Mouse (Mus musculus) kidney, embryonic 15.5 days (tissue): Measurements from ENCODE around the gene Nfkbia. TPM values are rescaled to one million over a fixed set of nuclear protein-coding genes. Genes with fewer than 3 reads are reported as not detected.

ENCODE experiments used
- ATAC-seq: fragments of 200-750 bp; cut with Nextera tagmentation; replicated peaks from 2 replicates; pipeline ENCODE4 v1.8.0; 2017; ENCODE audit warnings: moderate TSS enrichment; ENCODE audit not compliant: low FRiP score
- H3K27ac ChIP-seq: fragments of 300-500 bp; sonication (generic); 2 replicates; pipeline ENCODE4 v1.5.1; 2015; ENCODE audit warnings: mild to moderate bottlenecking, inconsistent platforms
- H3K27me3 ChIP-seq: fragments of 300-500 bp; sonication (generic); 2 replicates; pipeline ENCODE4 v1.6.1; 2015; ENCODE audit warnings: inconsistent platforms
- H3K36me3 ChIP-seq: fragments of 300-500 bp; sonication (generic); 2 replicates; pipeline ENCODE4 v1.6.1; 2015; ENCODE audit warnings: inconsistent platforms
- H3K4me1 ChIP-seq: fragments of 300-500 bp; sonication (generic); 2 replicates; pipeline ENCODE4 v1.6.1; 2015; ENCODE audit warnings: inconsistent platforms
- H3K4me2 ChIP-seq: fragments of 300-500 bp; sonication (generic); 2 replicates; pipeline ENCODE4 v1.6.1; 2015; ENCODE audit warnings: moderate library complexity, mild to moderate bottlenecking, inconsistent platforms
- H3K4me3 ChIP-seq: fragments of 300-500 bp; sonication (generic); replicated peaks from 2 replicates; pipeline ENCODE4 v1.5.1; 2015; ENCODE audit warnings: mild to moderate bottlenecking, inconsistent platforms
- H3K9ac ChIP-seq: fragments of 300-500 bp; sonication (generic); 2 replicates; pipeline ENCODE4 v1.6.1; 2015; ENCODE audit warnings: mild to moderate bottlenecking, inconsistent platforms
- H3K9me3 ChIP-seq: fragments of 300-500 bp; sonication (generic); replicated peaks from 2 replicates; pipeline ENCODE4 v1.6.1; 2016; ENCODE audit warnings: inconsistent platforms
- WGBS: fragments of 180-500 bp; shearing (Covaris S2); methylation state at CpG from one replicate; pipeline ENCODE4 v1.1.7; 2015; ENCODE audit warnings: mixed read lengths; 5-methylcytosine and 5-hydroxymethylcytosine counted together
- polyA plus RNA-seq: library from polyadenylated mRNA; unstranded; fragments of >200 nt; fragmentation: Nextera tagmentation; extraction: Ambion mirVana; gene quantifications from 2 replicates; pipeline ENCODE4 v1.2.1, GENCODE M21; 2015

Nfkbia gene
- polyA plus RNA-seq, 1 experiment from 2014 or later: 78.2 TPM

GRCm38 (mm10) chr12:55488661-55489447 lies 3.6 kb downstream of the Nfkbia start:
- Histone ChIP-seq H3K4me3 (no peak overlapping the region), H3K4me1 (peaks cover 44% of the 10 kb centered on the region), H3K4me2 (no peak overlapping the region), H3K36me3 (peaks cover 40% of the 10 kb centered on the region), H3K9me3 (no peaks in the 10 kb centered on the region), H3K27ac (no peak overlapping the region), H3K27me3 (no peaks in the 10 kb centered on the region), H3K9ac (no peak overlapping the region)
- no peak for ATAC-seq
- WGBS: 76% methylated on average over 13 of the region's 13 CpGs

- WGBS: 96% methylated on average over 7 of the region's 7 CpGs
- Histone ChIP-seq H3K4me2 (no peak overlapping the region), H3K27me3 (no peaks in the 10 kb centered on the region), H3K9ac (no peak overlapping the region), H3K9me3 (no peaks in the 10 kb centered on the region), H3K36me3 (peaks cover 40% of the 10 kb centered on the region), H3K4me1 (peaks cover 37% of the 10 kb centered on the region), H3K4me3 (no peak overlapping the region), H3K27ac (no peak overlapping the region)
- no peak for ATAC-seq
Observed at GRCm38 (mm10) chr12:55487843-55488660, 4.4 kb downstream of the Nfkbia start.

DNA sequence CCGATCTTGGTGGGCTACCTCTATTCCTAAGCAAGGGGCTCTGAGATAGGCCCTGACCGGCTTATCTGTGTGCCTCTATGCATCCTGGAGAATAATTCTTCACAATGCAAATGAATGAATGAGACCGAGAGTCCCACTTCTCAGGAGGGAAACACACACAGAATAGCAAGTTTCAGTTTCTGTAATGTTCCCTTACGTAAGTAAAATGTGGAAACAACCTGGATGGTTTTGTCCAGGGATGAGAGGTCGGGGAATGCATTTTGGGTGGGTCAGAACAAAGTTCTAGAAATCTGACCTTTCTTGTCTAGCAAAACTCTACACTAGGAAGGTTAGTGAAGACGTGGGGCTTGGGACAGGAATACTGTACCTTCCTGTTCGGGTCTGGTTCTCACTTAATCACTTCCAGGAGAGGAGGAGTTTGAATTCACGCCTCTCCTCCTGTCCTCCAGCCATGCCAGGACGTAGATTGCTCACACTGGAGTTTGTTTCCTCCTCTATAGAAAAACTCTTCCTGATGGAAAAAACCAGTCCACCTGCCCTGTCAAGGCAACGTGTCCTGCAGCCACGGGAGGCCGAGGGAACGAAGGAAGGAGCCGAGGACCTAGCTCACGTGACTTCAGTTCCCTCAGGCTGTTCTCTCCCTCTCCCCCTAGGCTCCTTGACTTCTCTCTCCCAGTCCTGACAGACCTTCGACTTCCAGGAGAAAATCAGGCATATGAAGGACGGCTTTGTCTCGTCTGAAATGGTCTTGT lies 5.3 kb downstream of the Nfkbia start:
- Histone ChIP-seq H3K27me3 (no peaks in the 10 kb centered on the region), H3K27ac (peak overlapping the region; percentile 62), H3K4me2 (no peak overlapping the region), H3K36me3 (peaks cover 40% of the 10 kb centered on the region), H3K4me3 (no peak overlapping the region), H3K4me1 (peaks cover 34% of the 10 kb centered on the region), H3K9ac (no peak overlapping the region), H3K9me3 (no peaks in the 10 kb centered on the region)
- no peak for ATAC-seq
- WGBS: 65% methylated on average over 18 of the region's 18 CpGs

DNA sequence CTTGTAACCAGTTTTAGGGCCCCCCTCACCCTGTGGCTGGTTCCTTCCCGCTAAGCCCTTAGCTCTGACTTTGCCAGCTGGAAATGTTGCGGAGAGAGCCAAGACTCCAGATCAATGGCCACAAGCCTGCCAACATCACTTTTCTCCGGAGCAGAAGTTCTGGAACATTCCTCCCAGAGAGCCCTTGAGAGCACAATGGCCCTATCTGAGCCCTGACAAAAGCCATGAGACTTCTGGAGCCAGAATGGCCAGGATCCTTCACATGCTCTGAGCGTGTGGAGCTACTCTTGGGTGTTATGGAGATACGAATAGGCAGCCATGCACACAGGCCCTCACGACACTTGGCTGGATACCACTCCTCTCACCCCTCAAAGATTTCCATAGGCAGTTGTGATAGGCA lies 7.6 kb downstream of the Nfkbia start:
- no peaks in the 10 kb centered on the region for H3K27me3 ChIP-seq
- no peak overlapping the region for H3K27ac ChIP-seq
- H3K4me3 ChIP-seq: no peak overlapping the region
- peaks cover 25% of the 10 kb centered on the region for H3K36me3 ChIP-seq
- WGBS: 88% methylated on average over 6 of the region's 6 CpGs
- H3K4me2 ChIP-seq: no peak overlapping the region
- H3K4me1 ChIP-seq: peaks cover 17% of the 10 kb centered on the region
- no peaks in the 10 kb centered on the region for H3K9me3 ChIP-seq
- H3K9ac ChIP-seq: no peak overlapping the region
- ATAC-seq: no peak

DNA sequence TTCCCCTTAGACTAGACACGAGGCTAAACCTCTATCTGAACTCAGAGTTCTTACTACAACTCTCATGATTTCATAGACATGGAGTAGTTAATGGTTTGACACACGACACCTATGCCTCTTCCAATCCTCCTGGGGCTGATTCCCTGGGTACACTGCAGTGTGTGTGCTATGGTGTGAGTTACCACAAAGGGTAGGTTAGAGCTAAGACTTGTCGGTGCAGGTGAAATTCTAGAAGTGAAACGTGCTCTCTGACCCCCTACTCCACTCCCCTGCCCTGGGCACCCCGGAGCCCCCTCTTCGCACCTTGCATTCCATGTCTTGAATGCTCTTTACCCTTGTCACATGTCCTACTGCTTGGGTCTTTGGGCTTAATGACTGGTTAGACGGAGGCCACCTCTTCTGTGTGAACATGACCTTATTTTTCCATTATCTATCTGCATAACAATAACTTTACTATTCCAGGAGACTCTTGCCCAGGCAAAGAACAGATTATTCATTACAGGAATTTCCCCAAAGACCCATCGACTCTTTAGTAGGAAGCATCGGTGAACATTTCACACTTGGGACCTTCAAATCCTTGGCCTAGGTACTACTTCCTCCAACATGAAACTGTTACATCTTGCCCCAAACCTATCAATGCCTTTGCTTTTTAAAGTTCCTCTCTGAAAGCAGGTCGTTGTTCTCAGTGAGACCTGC lies 8.2 kb downstream of the Nfkbia start:
- Histone ChIP-seq H3K4me3 (no peak overlapping the region), H3K9ac (no peak overlapping the region), H3K36me3 (peaks cover 19% of the 10 kb centered on the region), H3K4me2 (no peak overlapping the region), H3K27ac (no peak overlapping the region), H3K9me3 (no peaks in the 10 kb centered on the region), H3K4me1 (peaks cover 13% of the 10 kb centered on the region), H3K27me3 (no peaks in the 10 kb centered on the region)
- 62% methylated on average over 10 of the region's 10 CpGs for WGBS
- ATAC-seq: no peak

GRCm38 (mm10) chr12:55483591-55483990 lies 8.9 kb downstream of the Nfkbia start:
- H3K4me3 ChIP-seq: no peak overlapping the region
- H3K27me3 ChIP-seq: no peaks in the 10 kb centered on the region
- peaks cover 8% of the 10 kb centered on the region for H3K4me1 ChIP-seq
- WGBS: 67% methylated on average over 5 of the region's 5 CpGs
- H3K4me2 ChIP-seq: no peak overlapping the region
- no peak overlapping the region for H3K9ac ChIP-seq
- no peaks in the 10 kb centered on the region for H3K9me3 ChIP-seq
- ATAC-seq: no peak
- H3K36me3 ChIP-seq: peaks cover 13% of the 10 kb centered on the region
- H3K27ac ChIP-seq: no peak overlapping the region

GRCm38 (mm10) chr12:55482732-55483131 lies 9.7 kb downstream of the Nfkbia start:
- H3K4me3 ChIP-seq: no peak overlapping the region
- WGBS: 77% methylated on average over 10 of the region's 10 CpGs
- H3K4me1 ChIP-seq: peaks cover 8% of the 10 kb centered on the region
- ATAC-seq: no peak
- H3K27ac ChIP-seq: no peak overlapping the region
- no peak overlapping the region for H3K9ac ChIP-seq
- H3K36me3 ChIP-seq: peaks cover 4% of the 10 kb centered on the region; the same call in 1 of the 2 replicates
- no peaks in the 10 kb centered on the region for H3K27me3 ChIP-seq
- no peak overlapping the region for H3K4me2 ChIP-seq
- H3K9me3 ChIP-seq: no peaks in the 10 kb centered on the region

DNA sequence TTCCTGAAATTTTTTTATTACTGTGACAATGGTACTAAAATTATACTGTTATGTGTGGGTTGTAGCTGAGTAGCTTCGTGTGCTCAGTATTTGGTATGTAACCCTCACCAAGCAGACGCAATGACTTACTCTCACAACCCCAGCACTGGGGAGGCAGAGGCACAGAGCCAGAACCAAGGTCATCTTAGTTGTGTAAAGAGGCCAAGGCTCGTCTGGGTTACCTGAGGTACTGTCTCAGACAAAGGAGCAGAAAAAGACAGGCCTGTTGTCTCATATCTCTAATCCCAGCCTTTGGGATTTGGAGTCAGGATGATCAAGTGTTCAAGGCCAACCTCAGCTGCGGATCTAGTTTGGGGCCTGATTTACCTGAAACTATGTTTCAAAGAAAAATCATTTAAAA lies 10.7 kb downstream of the Nfkbia start:
- WGBS: 86% methylated on average over 4 of the region's 4 CpGs
- Histone ChIP-seq H3K27ac (no peak overlapping the region), H3K36me3 (no peaks in the 10 kb centered on the region; the same call in 1 of the 2 replicates), H3K4me1 (peaks cover 4% of the 10 kb centered on the region), H3K4me3 (no peak overlapping the region), H3K9ac (no peak overlapping the region), H3K9me3 (no peaks in the 10 kb centered on the region), H3K27me3 (no peaks in the 10 kb centered on the region), H3K4me2 (no peak overlapping the region)
- no peak for ATAC-seq

- ATAC-seq: no peak
- 98% methylated on average over 2 of the region's 2 CpGs for WGBS
Observed at GRCm38 (mm10) chr12:55480471-55481153, 11.8 kb downstream of the Nfkbia start.

GRCm38 (mm10) chr12:55478901-55479300 lies 13.5 kb downstream of the Nfkbia start:
- WGBS: 81% methylated on average over 3 of the region's 3 CpGs
- Histone ChIP-seq H3K9ac (no peak overlapping the region), H3K27ac (no peak overlapping the region), H3K9me3 (no peaks in the 10 kb centered on the region), H3K36me3 (no peaks in the 10 kb centered on the region), H3K27me3 (no peaks in the 10 kb centered on the region), H3K4me2 (no peak overlapping the region), H3K4me1 (peaks cover 5% of the 10 kb centered on the region), H3K4me3 (no peak overlapping the region)
- no peak for ATAC-seq

More at GRCm38 (mm10) chr12:55480471-55481153, 11.8 kb downstream of the Nfkbia start:
- Histone ChIP-seq H3K9me3 (no peaks in the 10 kb centered on the region), H3K9ac (no peak overlapping the region), H3K27ac (no peak overlapping the region), H3K4me3 (no peak overlapping the region), H3K27me3 (no peaks in the 10 kb centered on the region), H3K4me2 (no peak overlapping the region), H3K36me3 (no peaks in the 10 kb centered on the region; the same call in 1 of the 2 replicates), H3K4me1 (no peaks in the 10 kb centered on the region)

DNA sequence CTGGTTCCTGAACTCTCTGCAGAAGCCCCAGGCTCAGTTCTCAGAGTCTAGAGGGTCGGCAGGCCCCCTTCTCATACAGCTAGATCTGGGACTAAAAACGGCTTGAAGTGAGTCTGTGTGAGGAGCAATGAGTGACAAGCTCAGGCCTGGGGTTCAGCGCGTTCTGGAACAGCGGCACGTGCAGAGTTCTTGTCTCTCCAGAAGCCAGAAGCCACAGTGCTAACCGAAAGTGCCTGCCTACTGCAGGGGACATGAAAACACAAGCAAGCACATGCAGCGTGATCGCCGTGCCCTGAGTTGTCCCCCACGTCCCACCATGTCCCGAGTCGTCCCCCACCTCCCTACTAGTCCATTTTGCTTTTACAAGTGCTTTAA lies 18.3 kb downstream of the Nfkbia start:
- no peaks in the 10 kb centered on the region for H3K9me3 ChIP-seq

More for the DNA sequence above, 18.3 kb downstream of the Nfkbia start:
- no peak for ATAC-seq
- no peak overlapping the region for H3K4me3 ChIP-seq
- no peak overlapping the region for H3K4me2 ChIP-seq
- no peaks in the 10 kb centered on the region for H3K36me3 ChIP-seq
- 78% methylated on average over 13 of the region's 13 CpGs for WGBS
- peaks cover 26% of the 10 kb centered on the region for H3K4me1 ChIP-seq
- 0 out of 2 replicates have a peak overlapping the region, but pooled peaks have one; percentile 30 for H3K27ac ChIP-seq
- no peaks in the 10 kb centered on the region for H3K27me3 ChIP-seq
- H3K9ac ChIP-seq: no peak overlapping the region
